Mouse (Mus musculus): ENCODE measurements around the gene Ntrk1.

DNA sequence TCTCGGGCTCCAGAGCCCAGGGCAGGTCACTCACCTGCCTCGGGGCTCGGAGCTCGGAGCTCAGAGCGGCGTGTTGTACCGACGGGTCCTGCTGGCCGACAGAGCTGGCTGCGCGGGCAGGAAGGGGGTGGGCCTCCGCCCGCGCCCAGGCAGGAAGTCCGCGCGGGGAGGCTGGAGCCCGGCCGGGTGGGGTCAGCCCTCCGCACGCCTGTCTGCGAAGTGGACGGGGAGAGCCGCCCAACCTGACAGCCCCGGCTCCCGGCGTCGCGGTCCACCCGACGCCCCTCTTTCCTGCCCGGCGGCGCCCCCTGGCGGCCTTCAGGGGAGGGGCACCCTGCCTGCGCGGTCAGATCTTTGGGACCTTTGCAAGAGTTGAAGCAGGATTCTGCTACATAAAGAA, 26.1 kb downstream of the Ntrk1 start:
- no peak for TF ChIP-seq POLR2A (IDR thresholded peaks at IDR 0.05; ENCODE audit: borderline replicate concordance, extremely low read depth, insufficient read depth, insufficient read length, poor library complexity, severe bottlenecking)
- TF ChIP-seq CTCF (IDR thresholded peaks at IDR 0.05; ENCODE audit: borderline replicate concordance, extremely low read depth, insufficient read depth, insufficient read length), result peak; percentile 84
